Comparison of ENCODE assay signal across 8 mouse cellular contexts in the genomic region with DNA sequence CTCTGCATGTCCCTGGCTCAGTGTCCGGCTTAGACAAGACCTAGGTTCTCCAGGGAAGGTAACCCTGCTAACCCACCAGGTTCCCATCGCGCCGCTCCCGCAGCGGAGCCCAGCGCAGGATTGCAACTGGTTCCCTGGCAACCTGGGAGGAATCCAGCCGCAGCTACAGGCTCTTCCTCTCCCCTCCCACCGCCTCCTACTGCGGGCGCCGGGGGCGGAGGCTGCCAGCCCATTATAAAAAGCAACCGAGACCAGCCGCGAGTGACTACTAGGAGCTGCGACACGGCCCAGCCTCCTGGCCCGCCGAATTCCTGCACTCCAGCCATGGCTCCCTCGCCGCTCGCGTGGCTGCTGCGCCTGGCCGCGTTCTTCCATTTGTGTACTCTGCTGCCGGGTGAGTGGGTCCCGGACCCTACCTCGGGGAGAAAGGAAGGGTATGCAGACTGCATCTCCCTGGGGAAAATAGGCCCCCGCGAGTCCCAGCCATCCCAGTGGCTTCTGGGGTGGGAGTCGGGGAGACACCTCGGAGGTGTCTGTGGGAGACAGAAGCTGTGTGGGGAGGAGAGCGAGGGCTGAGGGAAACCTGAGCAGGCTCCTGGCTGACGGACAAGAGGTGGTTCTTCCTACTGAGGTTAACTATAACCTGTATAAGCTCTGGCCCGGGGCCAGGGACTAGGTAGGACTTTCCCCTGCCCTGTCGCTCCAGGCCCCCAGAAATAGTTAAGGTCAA. TPM values are rescaled to one million over a fixed set of nuclear protein-coding genes. Genes with fewer than 3 reads are reported as not detected.
DNase-seq lines count a peak whose midpoint lies in the region; ATAC-seq lines count a peak whose summit lies in the region.

A gene (plus strand): TSS at position 69 of the 730 bp plus-strand sequence.

- no peaks in the 10 kb centered on the region; the same call in 1 of the 2 replicates for H3K4me1 ChIP-seq in embryonic facial prominence, embryonic 11.5 days (ENCODE audit: control insufficient read depth, insufficient read depth, low read length)
- H3K4me1 ChIP-seq in midbrain, embryonic 10.5 days = peaks cover 36% of the 10 kb centered on the region
- peaks cover 10% of the 10 kb centered on the region; the same call in 1 of the 2 replicates for H3K4me1 ChIP-seq in stomach, embryonic 14.5 days (ENCODE audit: control insufficient read depth, insufficient read depth, low read length)

- under 1% methylated on average over 38 of the region's 38 CpGs for WGBS in embryonic facial prominence, embryonic 11.5 days
- whole genome bisulfite sequencing in midbrain, embryonic 10.5 days = under 1% methylated on average over 38 of the region's 38 CpGs
- WGBS in stomach, embryonic 14.5 days = under 1% methylated on average over 38 of the region's 38 CpGs

- peak within 1 kb of the TSS; percentile 61 for H3K9ac ChIP-seq in embryonic facial prominence, embryonic 11.5 days (replicated peaks; ENCODE audit: low read length)
- peak within 1 kb of the TSS; percentile 22; the same call in 1 of the 2 replicates for H3K9ac ChIP-seq in stomach, embryonic 14.5 days (replicated peaks; ENCODE audit: low read depth, low read length)

- H3K9me3 ChIP-seq in embryonic facial prominence, embryonic 11.5 days (replicated peaks; ENCODE audit: control insufficient read depth, low read length) = no peaks in the 10 kb centered on the region
- no peaks in the 10 kb centered on the region for H3K9me3 ChIP-seq in midbrain, embryonic 10.5 days (replicated peaks)
- H3K9me3 ChIP-seq in stomach, embryonic 14.5 days (ENCODE audit: control insufficient read depth, low read depth, low read length) = no peaks in the 10 kb centered on the region

- H3K27ac ChIP-seq in embryonic facial prominence, embryonic 11.5 days (replicated peaks; ENCODE audit: low read depth, low read length) = no peak within 1 kb of the TSS
- peak within 1 kb of the TSS; percentile 88 for H3K27ac ChIP-seq in midbrain, embryonic 10.5 days (replicated peaks)
- no peak within 1 kb of the TSS for H3K27ac ChIP-seq in stomach, embryonic 14.5 days (ENCODE audit: low read length)

- H3K36me3 ChIP-seq in embryonic facial prominence, embryonic 11.5 days (replicated peaks; ENCODE audit: control insufficient read depth, insufficient read depth, low read depth, low read length) = no peaks in the 10 kb centered on the region
- no peaks in the 10 kb centered on the region for H3K36me3 ChIP-seq in midbrain, embryonic 10.5 days
- no peaks in the 10 kb centered on the region for H3K36me3 ChIP-seq in stomach, embryonic 14.5 days (ENCODE audit: control insufficient read depth, insufficient read depth, low read length)

- H3K4me2 ChIP-seq in embryonic facial prominence, embryonic 11.5 days (ENCODE audit: low read depth, low read length) = peak within 1 kb of the TSS; percentile 89
- peak within 1 kb of the TSS; percentile 84 for H3K4me2 ChIP-seq in stomach, embryonic 14.5 days (replicated peaks; ENCODE audit: low read depth, low read length)

- ATAC-seq in embryonic facial prominence, embryonic 11.5 days (replicated peaks; ENCODE audit: insufficient number of reproducible peaks, low FRiP score, low TSS enrichment, low read depth) = peak; percentile 72
- ATAC-seq in granulocyte monocyte progenitor cell, adult 5-6 weeks (replicated peaks; ENCODE audit: poor library complexity, severe bottlenecking) = peak; percentile 87
- peak; percentile 75 for ATAC-seq in stomach, embryonic 14.5 days (ENCODE audit: insufficient number of reproducible peaks, insufficient read depth, low FRiP score, low read depth)

- intact Hi-C loops in left cerebral cortex, postnatal 25 days (cut with DNase I) = loop anchor here (1.0 to 2.0 kb wide), 3 partner anchors 39 to 385 kb away; a partner anchor contains a TSS

- peak within 1 kb of the TSS; percentile 46 for H3K4me3 ChIP-seq in embryonic facial prominence, embryonic 11.5 days (ENCODE audit: low read depth, low read length)
- peak within 1 kb of the TSS; percentile 74 for H3K4me3 ChIP-seq in midbrain, embryonic 10.5 days
- peak within 1 kb of the TSS; percentile 47 for H3K4me3 ChIP-seq in stomach, embryonic 14.5 days (ENCODE audit: low read depth, low read length)

- H3K27me3 ChIP-seq in embryonic facial prominence, embryonic 11.5 days (ENCODE audit: control insufficient read depth, insufficient read depth, low read length) = peaks cover 6% of the 10 kb centered on the region
- peaks cover 62% of the 10 kb centered on the region for H3K27me3 ChIP-seq in midbrain, embryonic 10.5 days (ENCODE audit: low read depth, poor library complexity, severe bottlenecking)
- H3K27me3 ChIP-seq in stomach, embryonic 14.5 days (ENCODE audit: control insufficient read depth, insufficient read depth, low read length) = peaks cover 16% of the 10 kb centered on the region

- DNase-seq in adrenal gland, postnatal 36 days = peak; percentile 90 to 91
- peak; percentile 85 for DNase-seq in embryonic facial prominence, embryonic 11.5 days (ENCODE audit: low spot score)
- peak; percentile 91 for DNase-seq in kidney, adult 11 months
- peak; percentile 89 to 96 for DNase-seq in left cerebral cortex, postnatal 25 days (ENCODE audit: low spot score in 2 of 2)
- peak; percentile 87 for DNase-seq in midbrain, embryonic 10.5 days (ENCODE audit: low spot score)
- DNase-seq in natural killer cell, adult 2 months (ENCODE audit: low spot score in 2 of 2) = no peak

RNA-seq across cellular contexts. Expression of the gene that starts here (rescaled TPM):
- total RNA-seq in adrenal gland, postnatal 36 days (2021) = 10 to 100 TPM; 26.2 to 35.5 TPM
- polyA plus RNA-seq in embryonic facial prominence, embryonic 11.5 days (2014; fragmentation: Nextera tagmentation; extraction: Ambion mirVana) = 4.6 and 5.6 TPM in 2 replicates
- total RNA-seq in granulocyte monocyte progenitor cell, adult 5-6 weeks (2014; fragmentation: Nextera tagmentation) = 0.19 and 1.3 TPM in 2 replicates
- total RNA-seq in granulocyte monocyte progenitor cell, adult 5-6 weeks (2017) = not detected in 2 replicates
- total RNA-seq in left cerebral cortex, postnatal 25 days (2021) = 100 to 1,000 TPM; 749 to 762 TPM
- 13.6 and 14.3 TPM in 2 replicates for polyA plus RNA-seq in midbrain, embryonic 10.5 days (2016; fragmentation: Nextera tagmentation; extraction: Ambion mirVana)
- polyA plus RNA-seq in stomach, embryonic 14.5 days (2014; fragmentation: Nextera tagmentation; extraction: Ambion mirVana) = 7.4 and 11.1 TPM in 2 replicates

Comparison
In these comparisons a context has a peak if more than half of its experiments do, and no peak if none do; other contexts are left out.
1. RNA of the gene that starts here (total RNA-seq): 749 to 762 TPM in left cerebral cortex, postnatal 25 days; 26.2 to 35.5 TPM in adrenal gland, postnatal 36 days and 0.19 to 1.3 TPM in granulocyte monocyte progenitor cell, adult 5-6 weeks; every median in the first group is over 10 times any median in the second.
2. DNase-seq: peak in adrenal gland, postnatal 36 days (2 of 2), embryonic facial prominence, embryonic 11.5 days (single experiment), kidney, adult 11 months (single experiment), left cerebral cortex, postnatal 25 days (2 of 2) and midbrain, embryonic 10.5 days (single experiment); none in natural killer cell, adult 2 months (0 of 2).
3. Peak in every context shown above with its lines, with median percentiles within 50 percentile points of each other: ATAC-seq and H3K4me3 ChIP-seq.